Mouse (Mus musculus) c-Kit-positive CD71-positive TER-119-positive erythroid progenitor cells, embryonic 14.5 days (primary cell): ENCODE data around the gene Rad9a.
"Not testable (repeated sequence)": the region's sequence is repeated elsewhere in the genome, so short reads cannot be mapped to it uniquely, and the experiment has no call there.

ENCODE experiments used
- DNase-seq: peaks from one replicate; pipeline ENCODE4 v3.0.0-alpha.2; 2013; ENCODE audit warnings: low spot score

The Rad9a gene

GRCm38 (mm10) chr19:4201291-4201909 lies at the start of gene Rad9a:
Gene Rad9a (minus strand): TSS chr19:4201662.
- peak; percentile 99 for DNase-seq

DNA sequence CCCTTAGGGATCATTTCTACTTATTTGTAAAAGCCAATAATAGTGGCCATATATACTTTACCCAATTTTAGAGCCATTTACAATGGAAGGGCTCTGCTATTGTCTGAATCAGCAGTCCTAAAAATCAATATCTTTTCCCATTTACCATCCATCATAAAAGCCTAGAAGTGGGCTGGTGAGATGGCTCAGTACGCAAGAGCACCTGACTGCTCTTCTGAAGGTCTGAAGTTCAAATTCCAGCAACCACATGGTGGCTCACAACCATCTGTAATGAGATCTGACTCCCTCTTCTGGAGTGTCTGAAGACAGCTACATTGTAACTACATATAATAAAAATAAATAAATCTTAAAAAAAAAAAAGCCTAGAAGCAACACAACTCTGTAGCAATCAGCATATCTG lies 47.2 kb upstream of the Rad9a start:
- not testable (repeated sequence) for DNase-seq

DNA sequence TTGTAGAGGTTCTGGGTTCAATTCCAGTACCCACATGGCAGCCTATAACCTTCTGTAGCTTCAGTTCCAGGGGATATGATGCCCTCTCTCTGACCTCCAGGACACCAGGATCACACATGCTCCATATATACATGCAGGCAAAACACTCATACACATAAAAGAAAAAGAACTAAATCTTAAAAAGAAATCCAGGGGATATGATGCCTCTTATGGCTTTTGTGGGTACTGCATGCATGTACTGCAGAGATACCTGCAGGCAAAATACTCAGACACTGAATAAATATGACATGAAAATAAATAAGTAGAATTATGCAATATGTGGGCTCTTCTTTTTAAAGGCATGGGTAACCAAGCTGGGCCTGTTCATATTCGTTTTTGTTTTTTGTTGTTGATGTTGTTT lies 45.5 kb upstream of the Rad9a start:
- DNase-seq: no peak

GRCm38 (mm10) chr19:4244775-4245174 lies 43.3 kb upstream of the Rad9a start:
- no peak for DNase-seq

DNA sequence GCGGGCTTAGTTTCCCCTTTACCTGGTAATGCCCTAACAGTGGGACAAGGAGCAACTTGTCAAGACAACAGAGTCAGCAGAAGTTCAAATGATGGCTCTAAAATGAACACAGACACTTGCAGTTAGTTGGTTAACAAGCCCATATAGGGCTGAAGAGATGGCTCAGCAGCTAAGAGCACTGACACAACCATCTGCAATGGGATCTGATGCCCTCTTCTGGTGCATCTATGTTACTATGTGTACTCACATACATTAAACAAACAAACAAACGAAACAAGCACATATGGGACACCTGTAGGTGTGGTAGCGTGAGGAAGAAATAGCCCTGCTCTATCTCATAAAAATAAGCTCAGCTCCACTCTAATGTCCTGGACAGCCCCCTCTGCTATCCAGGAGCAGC lies 41.0 kb upstream of the Rad9a start:
- no peak for DNase-seq

DNA sequence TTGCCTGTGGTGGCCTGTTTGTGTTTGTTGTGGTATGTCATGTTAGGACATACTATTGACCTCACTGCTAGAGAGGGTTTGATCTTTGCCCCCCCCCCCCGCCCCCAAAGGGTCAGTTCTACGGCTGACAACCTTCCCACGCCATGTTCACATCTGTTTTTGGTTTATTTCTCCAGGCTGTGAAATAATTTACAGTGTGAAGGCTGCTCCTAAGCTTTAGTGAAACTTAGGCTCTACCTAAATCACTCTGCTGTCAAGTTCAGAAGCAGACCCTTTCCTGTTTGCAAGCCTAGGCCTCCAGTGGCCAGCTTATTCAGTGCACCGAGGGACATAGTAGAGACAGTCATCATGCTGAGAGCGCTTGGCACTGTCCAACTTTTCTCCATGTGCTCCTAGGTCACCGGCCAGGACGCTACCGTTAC lies 38.8 kb upstream of the Rad9a start:
- no peak for DNase-seq

DNA sequence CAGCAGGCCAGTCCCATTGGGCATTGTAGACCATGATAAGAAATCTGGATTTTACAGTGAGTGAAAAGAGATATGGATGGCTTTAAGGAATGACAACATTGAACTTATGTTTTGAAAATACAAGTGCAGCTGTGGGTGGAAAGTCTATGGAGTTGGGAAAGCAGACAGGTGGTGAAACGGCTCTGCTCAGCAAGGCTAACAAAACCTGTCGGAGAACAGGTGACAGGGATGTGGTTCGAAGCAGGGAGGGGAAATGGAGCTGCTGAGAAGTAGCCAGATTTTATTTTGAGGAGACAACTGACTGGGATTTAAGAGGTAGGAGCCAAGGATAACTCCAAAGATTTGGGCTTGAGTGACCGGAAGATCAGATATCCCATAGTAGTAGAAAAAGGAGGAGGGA lies 33.1 kb upstream of the Rad9a start:
- DNase-seq: no peak

- no peak for DNase-seq
These were observed 31.2 kb upstream of the Rad9a start for GRCm38 (mm10) chr19:4232651-4233050.

- DNase-seq: no peak
These were observed 30.7 kb upstream of the Rad9a start for GRCm38 (mm10) chr19:4232186-4232572.

DNA sequence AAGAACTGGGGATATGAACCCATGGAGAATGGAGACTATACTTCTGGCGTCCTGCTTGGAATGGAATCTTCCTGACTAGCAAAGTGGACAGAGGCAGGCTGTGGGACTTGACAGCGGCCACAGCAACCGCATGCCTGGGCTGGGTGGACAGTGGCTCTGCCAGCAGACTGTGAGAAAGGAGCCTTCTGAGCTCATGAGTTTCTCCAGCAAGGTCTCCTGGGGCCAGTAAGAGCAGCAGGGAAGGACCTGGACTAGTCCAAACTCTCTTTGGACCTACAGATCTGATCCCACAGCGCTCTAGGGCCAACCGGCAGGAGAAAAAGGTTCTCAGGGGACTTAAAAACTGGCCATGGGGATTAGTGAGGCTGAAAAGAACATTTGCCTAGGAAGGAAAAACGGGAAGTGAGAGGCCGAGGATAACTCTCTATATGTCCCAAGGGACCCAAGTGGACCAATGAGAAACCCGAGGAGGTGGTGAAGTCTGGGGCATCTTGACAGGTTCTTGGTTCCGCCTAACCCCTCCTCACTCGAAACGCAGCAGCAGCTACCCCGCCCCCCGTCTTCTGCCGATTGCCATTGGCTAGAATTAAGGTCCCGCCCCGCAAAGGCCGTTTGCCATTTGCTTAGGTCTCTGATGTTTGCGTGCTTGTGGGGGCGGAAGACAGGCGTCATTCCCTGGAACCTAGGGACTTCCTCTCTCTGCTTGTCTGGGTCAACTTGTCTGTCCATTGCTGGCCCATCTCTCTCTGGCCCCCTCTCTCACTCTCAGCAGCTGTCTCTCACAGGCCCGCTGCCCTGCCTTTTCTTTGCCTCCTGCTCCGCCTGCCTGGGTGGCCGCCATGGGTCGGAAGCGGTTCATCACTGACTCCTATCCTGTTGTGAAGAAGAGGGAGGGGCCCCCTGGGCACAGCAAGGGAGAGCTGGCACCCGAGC lies 30.1 kb upstream of the Rad9a start, which contains the start of gene Pold4:
Pold4 (plus strand) TSS at position 647 of the 933 bp plus-strand sequence.
- peak; percentile 89 for DNase-seq

DNA sequence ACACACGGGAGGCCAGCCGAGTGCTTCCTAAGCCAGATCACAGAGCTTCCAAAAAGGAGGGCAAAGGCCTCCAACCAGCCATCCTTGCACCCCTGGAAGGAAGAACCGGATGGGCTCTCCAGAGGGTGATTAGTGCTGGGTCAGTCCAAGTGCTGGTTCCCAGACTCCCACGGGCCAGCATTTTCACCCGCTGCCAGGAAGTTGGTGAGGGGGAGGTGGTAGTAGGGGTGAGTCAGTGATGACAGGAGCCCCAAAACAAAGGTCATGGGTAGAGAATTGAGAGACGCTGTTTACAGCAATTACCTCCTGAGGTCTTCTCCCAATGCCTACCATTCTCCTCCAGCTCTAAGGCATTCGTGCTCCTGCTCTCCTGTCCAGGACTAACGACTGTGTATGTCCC lies 29.0 kb upstream of the Rad9a start:
- DNase-seq: no peak

GRCm38 (mm10) chr19:4229451-4230076 lies 28.1 kb upstream of the Rad9a start:
- DNase-seq: no peak

DNA sequence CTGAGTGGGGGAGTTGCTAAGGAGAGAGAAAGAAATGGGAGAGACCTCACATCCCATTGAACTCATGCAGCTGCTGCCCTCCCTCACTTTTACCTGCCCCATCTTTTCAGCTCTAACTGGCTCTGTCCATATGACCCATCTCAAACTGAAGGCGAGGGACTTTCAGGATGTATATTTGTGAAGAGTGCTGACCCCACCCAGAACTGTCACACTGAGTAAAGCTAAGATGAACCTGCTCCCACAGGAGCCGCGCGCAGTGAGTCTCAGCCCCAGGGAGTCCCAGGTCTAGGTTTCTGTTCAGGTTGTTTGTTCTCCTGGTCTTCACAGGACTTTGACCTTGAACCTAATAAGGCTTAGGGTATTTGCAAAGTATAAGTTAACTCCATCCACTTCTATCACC lies 27.4 kb upstream of the Rad9a start:
- DNase-seq: no peak

- DNase-seq: peak; percentile 75
These were observed 26.6 kb upstream of the Rad9a start for GRCm38 (mm10) chr19:4227894-4228678.

GRCm38 (mm10) chr19:4227446-4227845 lies 26.0 kb upstream of the Rad9a start:
- DNase-seq: no peak

GRCm38 (mm10) chr19:4226779-4227178 lies 25.3 kb upstream of the Rad9a start:
- no peak for DNase-seq

DNA sequence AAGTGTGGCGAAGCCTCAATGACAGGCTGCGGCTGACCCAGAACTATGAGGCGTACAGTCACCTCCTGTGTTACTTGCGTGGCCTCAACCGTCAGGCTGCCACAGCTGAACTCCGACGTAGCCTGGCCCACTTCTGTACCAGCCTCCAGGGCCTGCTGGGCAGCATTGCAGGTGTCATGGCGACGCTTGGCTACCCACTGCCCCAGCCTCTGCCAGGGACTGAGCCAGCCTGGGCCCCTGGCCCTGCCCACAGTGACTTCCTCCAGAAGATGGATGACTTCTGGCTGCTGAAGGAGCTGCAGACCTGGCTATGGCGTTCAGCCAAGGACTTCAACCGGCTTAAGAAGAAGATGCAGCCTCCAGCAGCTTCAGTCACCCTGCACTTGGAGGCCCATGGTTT lies 20.7 kb upstream of the Rad9a start:
- DNase-seq: no peak

DNA sequence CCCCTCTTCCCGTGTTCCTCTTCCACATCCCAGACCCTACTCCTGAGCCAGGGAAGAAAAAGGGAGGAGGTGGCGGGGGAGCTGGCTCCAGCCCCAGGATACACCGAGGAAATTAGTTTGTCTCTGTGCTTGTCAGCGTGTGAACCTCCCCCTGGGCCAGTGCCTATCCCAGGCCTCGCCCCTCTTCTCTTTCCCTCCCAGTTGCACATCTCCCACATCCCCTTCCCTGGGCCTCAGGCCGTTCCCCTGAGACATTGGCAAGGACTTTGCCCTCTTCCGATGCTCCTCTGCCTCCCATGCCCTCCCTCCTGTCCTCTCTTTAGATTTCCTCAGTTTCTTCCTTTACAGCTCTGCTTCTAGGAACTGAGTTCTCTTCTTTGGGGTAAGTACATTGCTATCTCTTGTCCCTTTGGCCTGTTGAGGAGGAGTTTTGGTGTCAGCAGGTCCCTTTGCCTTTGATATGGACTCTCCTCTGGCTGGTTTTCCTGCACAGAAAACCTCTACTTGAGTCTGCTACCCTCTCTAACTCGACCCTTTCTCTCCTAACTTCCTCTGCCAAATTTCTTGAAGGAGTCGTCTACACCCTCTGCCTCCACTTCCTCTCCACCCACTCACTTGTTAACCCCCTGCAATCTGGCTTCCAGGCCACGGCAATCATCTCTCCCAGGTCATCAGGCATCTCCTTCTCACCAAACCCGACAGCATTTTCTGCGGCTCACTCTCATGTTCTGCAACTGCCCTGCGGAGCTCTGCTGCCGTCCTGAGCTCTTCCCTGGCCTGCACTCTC lies 19.7 kb upstream of the Rad9a start:
- no peak for DNase-seq

- DNase-seq: no peak
These were observed 19.0 kb upstream of the Rad9a start for GRCm38 (mm10) chr19:4220416-4220815.

DNA sequence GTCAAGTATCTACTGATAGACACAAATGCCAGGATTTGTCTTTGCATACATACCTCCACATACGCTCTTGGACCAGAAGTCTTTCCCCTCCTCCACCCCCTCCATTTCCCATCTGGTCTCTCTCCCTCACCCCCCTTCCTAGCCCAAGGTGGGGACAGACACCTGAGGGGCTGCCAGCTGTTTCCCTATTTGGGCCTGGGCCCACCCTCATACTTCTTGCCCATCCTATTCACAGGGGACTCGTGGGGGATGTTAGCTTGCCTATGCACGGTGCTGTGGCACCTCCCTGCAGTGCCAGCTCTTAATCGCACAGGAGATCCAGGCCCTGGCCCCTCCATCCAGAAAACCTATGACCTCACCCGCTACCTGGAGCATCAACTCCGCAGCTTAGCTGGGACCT lies 18.5 kb upstream of the Rad9a start:
- DNase-seq: no peak

DNA sequence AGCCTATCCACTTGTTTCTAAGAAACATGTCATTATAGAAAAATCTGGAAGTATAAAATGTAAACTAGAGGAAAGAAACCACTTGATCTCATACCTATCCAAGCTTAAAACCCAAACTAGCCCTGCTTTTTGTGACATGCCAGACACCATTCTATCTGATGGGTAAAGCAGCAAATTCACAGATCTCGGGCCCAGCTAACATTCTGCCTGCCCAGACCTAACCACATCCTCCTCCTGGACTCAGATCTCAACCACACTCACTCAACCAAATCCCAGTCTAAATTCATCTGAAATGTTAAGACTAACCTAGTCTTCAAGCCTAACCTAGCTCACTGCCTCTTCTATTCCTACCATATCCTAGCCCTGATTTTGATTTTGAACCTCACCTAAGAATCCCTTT lies 17.3 kb upstream of the Rad9a start:
- DNase-seq: no peak
